Mouse (Mus musculus): ENCODE results near the gene Tenm3. TPM values are rescaled to one million over a fixed set of nuclear protein-coding genes. Genes with fewer than 3 reads are reported as not detected.

The Tenm3 gene
- polyA plus RNA-seq, 1 experiment from 2014 or later = 4.7 TPM

DNA sequence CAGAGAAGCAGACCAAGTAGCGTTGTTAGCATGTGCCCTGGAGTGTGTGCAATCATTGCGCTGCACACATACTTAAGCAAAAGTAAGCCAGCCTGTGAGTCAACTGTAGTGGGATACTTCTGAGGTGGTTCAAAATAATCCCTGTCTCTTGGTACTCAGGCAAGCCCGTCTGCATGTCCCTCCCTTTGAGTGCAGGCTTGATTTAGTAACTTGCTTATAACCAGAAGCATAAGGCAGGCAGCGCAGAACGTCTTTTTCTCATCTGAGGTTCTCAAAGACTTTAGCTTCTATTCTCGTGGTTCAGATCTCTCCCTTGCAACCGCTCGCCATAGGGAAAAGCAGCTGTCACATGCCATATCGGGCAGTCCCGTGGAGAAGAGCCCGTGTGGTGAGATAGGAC, 470.3 kb downstream of the Tenm3 start:
- H3K27ac ChIP-seq (ENCODE audit: low read depth) = no peak overlapping the region
- no peaks in the 10 kb centered on the region for H3K36me3 ChIP-seq (replicated peaks; ENCODE audit: insufficient read depth, low read length)
- no peak for DNase-seq
- 86% methylated on average over 11 of the region's 11 CpGs for WGBS (ENCODE audit: insufficient replicate concordance)
- H3K9me3 ChIP-seq (ENCODE audit: low read length) = no peaks in the 10 kb centered on the region
- H3K4me1 ChIP-seq (ENCODE audit: insufficient read depth) = no peaks in the 10 kb centered on the region
- H3K27me3 ChIP-seq (ENCODE audit: insufficient read depth, low read length) = no peaks in the 10 kb centered on the region
- ATAC-seq = no peak
- H3K4me3 ChIP-seq (ENCODE audit: low read depth, low read length) = no peak overlapping the region
- TF ChIP-seq EP300 (IDR thresholded peaks at IDR 0.05; ENCODE audit: low read depth) (no peak), CTCF (IDR thresholded peaks at IDR 0.05; ENCODE audit: low read depth) (no peak)
- no peak overlapping the region for H3K4me2 ChIP-seq (ENCODE audit: low read depth, low read length)
- H3K9ac ChIP-seq (replicated peaks) = no peak overlapping the region

GRCm38 (mm10) chr8:48367164-48367563, 476.6 kb downstream of the Tenm3 start:
- ATAC-seq (no peak), DNase-seq (no peak)
- H3K9me3 ChIP-seq (ENCODE audit: low read length) = no peaks in the 10 kb centered on the region
- no peak overlapping the region for H3K4me2 ChIP-seq (ENCODE audit: low read depth, low read length)
- H3K4me3 ChIP-seq (ENCODE audit: low read depth, low read length) = no peak overlapping the region
- no peaks in the 10 kb centered on the region for H3K27me3 ChIP-seq (ENCODE audit: insufficient read depth, low read length)
- TF ChIP-seq EP300 (IDR thresholded peaks at IDR 0.05; ENCODE audit: low read depth) = no peak
- TF ChIP-seq CTCF (IDR thresholded peaks at IDR 0.05; ENCODE audit: low read depth) = no peak
- no peak overlapping the region for H3K9ac ChIP-seq (replicated peaks)
- no peak overlapping the region for H3K27ac ChIP-seq (ENCODE audit: low read depth)
- H3K36me3 ChIP-seq (replicated peaks; ENCODE audit: insufficient read depth, low read length) = no peaks in the 10 kb centered on the region
- no peaks in the 10 kb centered on the region for H3K4me1 ChIP-seq (ENCODE audit: insufficient read depth)
- 81% methylated on average over 10 of the region's 10 CpGs for WGBS (ENCODE audit: insufficient replicate concordance)

DNA sequence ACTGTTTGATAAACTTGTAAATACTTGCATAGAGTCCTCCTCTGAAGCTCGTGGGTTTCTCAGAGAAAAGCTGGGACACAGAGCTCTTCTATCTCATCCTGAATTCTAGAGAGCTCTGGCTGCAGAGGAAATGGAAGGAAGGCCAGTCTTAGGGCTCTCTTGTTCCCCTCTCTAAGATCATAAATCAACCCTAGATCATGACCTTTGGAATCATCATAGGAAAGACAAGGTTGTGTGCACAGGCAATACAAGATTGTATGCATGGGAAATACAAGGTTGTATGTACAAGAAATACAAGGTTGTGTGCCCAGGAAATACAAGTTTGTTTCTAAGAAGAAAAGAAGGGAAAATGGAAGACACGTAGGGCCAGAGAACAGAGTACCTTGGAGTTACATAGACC, 486.9 kb downstream of the Tenm3 start:
- ATAC-seq (no peak), DNase-seq (no peak)
- WGBS (ENCODE audit: insufficient replicate concordance) = 56% methylated on average over 2 of the region's 2 CpGs
- H3K9ac ChIP-seq (replicated peaks) = no peak overlapping the region
- H3K4me1 ChIP-seq (ENCODE audit: insufficient read depth) = no peaks in the 10 kb centered on the region
- peaks cover 5% of the 10 kb centered on the region; the same call in 1 of the 2 replicates for H3K9me3 ChIP-seq (ENCODE audit: low read length)
- H3K27ac ChIP-seq (ENCODE audit: low read depth) = no peak overlapping the region
- no peak for TF ChIP-seq EP300 (IDR thresholded peaks at IDR 0.05; ENCODE audit: low read depth)
- no peak for TF ChIP-seq CTCF (IDR thresholded peaks at IDR 0.05; ENCODE audit: low read depth)
- no peak overlapping the region for H3K4me3 ChIP-seq (ENCODE audit: low read depth, low read length)
- no peaks in the 10 kb centered on the region for H3K36me3 ChIP-seq (replicated peaks; ENCODE audit: insufficient read depth, low read length)
- H3K4me2 ChIP-seq (ENCODE audit: low read depth, low read length) = no peak overlapping the region
- H3K27me3 ChIP-seq (ENCODE audit: insufficient read depth, low read length) = no peaks in the 10 kb centered on the region

- H3K4me3 ChIP-seq (ENCODE audit: low read depth, low read length) = no peak overlapping the region
- ATAC-seq (no peak), DNase-seq (no peak)
- no peaks in the 10 kb centered on the region for H3K27me3 ChIP-seq (ENCODE audit: insufficient read depth, low read length)
- TF ChIP-seq EP300 (IDR thresholded peaks at IDR 0.05; ENCODE audit: low read depth) (no peak), CTCF (IDR thresholded peaks at IDR 0.05; ENCODE audit: low read depth) (no peak)
- H3K27ac ChIP-seq (ENCODE audit: low read depth) = no peak overlapping the region
- no peaks in the 10 kb centered on the region for H3K36me3 ChIP-seq (replicated peaks; ENCODE audit: insufficient read depth, low read length)
- peaks cover 5% of the 10 kb centered on the region; the same call in 1 of the 2 replicates for H3K9me3 ChIP-seq (ENCODE audit: low read length)
- no peak overlapping the region for H3K4me2 ChIP-seq (ENCODE audit: low read depth, low read length)
- 81% methylated on average over 6 of the region's 6 CpGs for WGBS (ENCODE audit: insufficient replicate concordance)
- H3K9ac ChIP-seq (replicated peaks) = no peak overlapping the region
- no peaks in the 10 kb centered on the region for H3K4me1 ChIP-seq (ENCODE audit: insufficient read depth)
Observed at GRCm38 (mm10) chr8:48353458-48353857, 490.3 kb downstream of the Tenm3 start.

DNA sequence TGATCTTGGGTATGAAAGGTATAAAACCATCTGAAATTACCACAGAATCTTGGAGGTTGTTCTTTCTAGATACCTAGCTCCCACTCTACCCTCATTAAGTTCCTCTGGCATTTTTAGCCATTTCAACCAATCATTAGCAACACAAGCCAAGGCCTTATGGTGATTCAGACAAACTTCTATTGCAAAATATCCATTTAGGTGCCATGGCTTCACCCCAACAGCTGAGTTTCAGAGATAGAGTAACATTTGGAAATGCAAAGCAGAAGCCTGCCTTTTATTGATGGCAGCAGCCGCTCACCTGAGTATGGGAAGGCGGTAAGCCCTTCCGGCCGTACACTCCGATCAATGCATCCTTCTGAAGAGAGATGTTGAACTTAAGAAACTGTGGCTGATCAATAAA, 494.9 kb downstream of the Tenm3 start:
- DNase-seq (no peak), ATAC-seq (no peak)
- Histone ChIP-seq H3K27ac (ENCODE audit: low read depth) (no peak overlapping the region), H3K4me1 (ENCODE audit: insufficient read depth) (no peaks in the 10 kb centered on the region), H3K36me3 (replicated peaks; ENCODE audit: insufficient read depth, low read length) (no peaks in the 10 kb centered on the region), H3K9ac (replicated peaks) (no peak overlapping the region), H3K4me3 (ENCODE audit: low read depth, low read length) (no peak overlapping the region), H3K27me3 (ENCODE audit: insufficient read depth, low read length) (no peaks in the 10 kb centered on the region), H3K4me2 (ENCODE audit: low read depth, low read length) (no peak overlapping the region), H3K9me3 (ENCODE audit: low read length) (peaks cover 5% of the 10 kb centered on the region; the same call in 1 of the 2 replicates)
- 91% methylated on average over 5 of the region's 5 CpGs for WGBS (ENCODE audit: insufficient replicate concordance)
- TF ChIP-seq EP300 (IDR thresholded peaks at IDR 0.05; ENCODE audit: low read depth) (no peak), CTCF (IDR thresholded peaks at IDR 0.05; ENCODE audit: low read depth) (no peak)

- H3K9ac ChIP-seq (replicated peaks) = no peak overlapping the region
- H3K4me2 ChIP-seq (ENCODE audit: low read depth, low read length) = no peak overlapping the region
- H3K27me3 ChIP-seq (ENCODE audit: insufficient read depth, low read length) = no peaks in the 10 kb centered on the region
- TF ChIP-seq CTCF (IDR thresholded peaks at IDR 0.05; ENCODE audit: low read depth) = no peak
- TF ChIP-seq EP300 (IDR thresholded peaks at IDR 0.05; ENCODE audit: low read depth) = no peak
- H3K4me3 ChIP-seq (ENCODE audit: low read depth, low read length) = no peak overlapping the region
- DNase-seq (no peak), ATAC-seq (no peak)
- 75% methylated on average over 4 of the region's 4 CpGs for WGBS (ENCODE audit: insufficient replicate concordance)
- no peaks in the 10 kb centered on the region for H3K4me1 ChIP-seq (ENCODE audit: insufficient read depth)
- H3K36me3 ChIP-seq (replicated peaks; ENCODE audit: insufficient read depth, low read length) = no peaks in the 10 kb centered on the region
- H3K9me3 ChIP-seq (ENCODE audit: low read length) = peaks cover 5% of the 10 kb centered on the region; the same call in 1 of the 2 replicates
- H3K27ac ChIP-seq (ENCODE audit: low read depth) = no peak overlapping the region
Observed at GRCm38 (mm10) chr8:48348386-48348785, 495.4 kb downstream of the Tenm3 start.

DNA sequence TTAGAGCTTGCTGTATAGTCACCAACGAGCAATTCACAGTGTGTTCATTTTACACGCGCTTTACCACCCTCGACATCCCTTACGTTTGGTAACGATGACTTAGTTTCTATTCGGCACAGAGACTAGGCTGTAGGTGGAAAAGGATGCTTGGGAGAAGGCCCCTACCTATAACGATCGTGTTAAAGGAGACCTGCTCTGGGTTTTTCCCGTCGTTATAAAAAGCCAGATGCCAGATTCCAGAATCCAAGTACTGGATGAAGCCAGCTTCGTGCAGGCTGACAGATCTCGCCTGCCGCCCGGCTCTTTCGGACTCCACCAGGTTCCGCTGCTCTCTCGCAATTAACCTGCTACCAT, 500.7 kb downstream of the Tenm3 start:
- Histone ChIP-seq H3K9ac (replicated peaks) (no peak overlapping the region), H3K36me3 (replicated peaks; ENCODE audit: insufficient read depth, low read length) (0 out of 2 replicates have a peak, but pooled peaks cover 2% of the 10 kb centered on the region), H3K9me3 (ENCODE audit: low read length) (no peaks in the 10 kb centered on the region), H3K4me3 (ENCODE audit: low read depth, low read length) (no peak overlapping the region), H3K27me3 (ENCODE audit: insufficient read depth, low read length) (no peaks in the 10 kb centered on the region), H3K27ac (ENCODE audit: low read depth) (no peak overlapping the region), H3K4me1 (ENCODE audit: insufficient read depth) (no peaks in the 10 kb centered on the region), H3K4me2 (ENCODE audit: low read depth, low read length) (no peak overlapping the region)
- ATAC-seq (no peak), DNase-seq (no peak)
- 85% methylated on average over 18 of the region's 18 CpGs for WGBS (ENCODE audit: insufficient replicate concordance)
- no peak for TF ChIP-seq CTCF (IDR thresholded peaks at IDR 0.05; ENCODE audit: low read depth)
- no peak for TF ChIP-seq EP300 (IDR thresholded peaks at IDR 0.05; ENCODE audit: low read depth)

Measured in liver, postnatal 0 days (tissue).